Mouse (Mus musculus) lung, postnatal 0 days (tissue): ENCODE results near the gene Grin2b. TPM values are rescaled to one million over a fixed set of nuclear protein-coding genes. Genes with fewer than 3 reads are reported as not detected.
A peak's percentile ranks its signal among the peaks of the same experiment; 100 is the strongest.

Experiments used
- ATAC-seq: fragments of 200-750 bp; cut with Nextera tagmentation; 2 replicates; pipeline ENCODE4 v1.8.0; 2017; ENCODE audit warnings: moderate library complexity
- DNase-seq: peaks from one replicate; pipeline ENCODE4 v3.0.0-alpha.2; 2016; ENCODE audit warnings: low spot score
- H3K27ac ChIP-seq: fragments of 300-500 bp; sonication (generic); 2 replicates; pipeline ENCODE4 v1.5.1; 2014; ENCODE audit warnings: antibody characterized with exemption, mild to moderate bottlenecking, low read length, mixed read lengths
- H3K27me3 ChIP-seq: fragments of 300-500 bp; sonication (generic); replicated peaks from 2 replicates; pipeline ENCODE4 v1.6.1; 2014; ENCODE audit warnings: low read length, mixed read lengths; ENCODE audit not compliant: insufficient read depth
- H3K36me3 ChIP-seq: fragments of 300-500 bp; sonication (generic); 2 replicates; pipeline ENCODE4 v1.6.1; 2014; ENCODE audit warnings: low read length, mixed read lengths; ENCODE audit not compliant: insufficient read depth
- H3K4me1 ChIP-seq: fragments of 300-500 bp; sonication (generic); 2 replicates; pipeline ENCODE4 v1.6.1; 2014; ENCODE audit warnings: antibody characterized with exemption, low read depth, low read length, mixed read lengths; ENCODE audit not compliant: insufficient read depth
- H3K4me2 ChIP-seq: fragments of 300-500 bp; sonication (generic); replicated peaks from 2 replicates; pipeline ENCODE4 v1.6.1; 2014; ENCODE audit warnings: low read depth, mild to moderate bottlenecking, low read length, moderate library complexity, mixed read lengths
- H3K4me3 ChIP-seq: fragments of 300-500 bp; sonication (generic); 2 replicates; pipeline ENCODE4 v1.5.1; 2014; ENCODE audit warnings: low read depth, low read length
- H3K9ac ChIP-seq: fragments of 300-500 bp; sonication (generic); replicated peaks from 2 replicates; pipeline ENCODE4 v1.6.1; 2014; ENCODE audit warnings: low read depth, mild to moderate bottlenecking
- H3K9me3 ChIP-seq: fragments of 300-500 bp; sonication (generic); 2 replicates; pipeline ENCODE4 v1.6.1; 2016; ENCODE audit warnings: low read length, mixed read lengths
- CTCF ChIP-seq: IDR thresholded peaks from 2 replicates; pipeline ENCODE4 v1.5.1; 2016; ENCODE audit warnings: antibody characterized with exemption, mild to moderate bottlenecking
- EP300 ChIP-seq: IDR thresholded peaks from 2 replicates; pipeline ENCODE4 v1.6.1; 2016; ENCODE audit warnings: antibody characterized with exemption, mild to moderate bottlenecking, control low read depth
- WGBS: fragments of 180-500 bp; shearing (Covaris S2); extraction: QIAGEN DNeasy Blood & Tissue Kit; methylation state at CpG from one replicate; pipeline ENCODE4 v1.1.7; 2014; 5-methylcytosine and 5-hydroxymethylcytosine counted together
- microRNA-seq: library from miRNA; unstranded; fragments of <30 nt; microRNA quantifications from one replicate; pipeline ENCODE4, GENCODE M21; 2016
- polyA plus RNA-seq: library from polyadenylated mRNA; unstranded; fragments of >200 nt; fragmentation: Nextera tagmentation; extraction: Ambion mirVana; gene quantifications from 2 replicates; pipeline ENCODE4 v1.2.1, GENCODE M21; 2015

Gene Grin2b
- polyA plus RNA-seq, 1 experiment from 2014 or later: 0.50 TPM

DNA sequence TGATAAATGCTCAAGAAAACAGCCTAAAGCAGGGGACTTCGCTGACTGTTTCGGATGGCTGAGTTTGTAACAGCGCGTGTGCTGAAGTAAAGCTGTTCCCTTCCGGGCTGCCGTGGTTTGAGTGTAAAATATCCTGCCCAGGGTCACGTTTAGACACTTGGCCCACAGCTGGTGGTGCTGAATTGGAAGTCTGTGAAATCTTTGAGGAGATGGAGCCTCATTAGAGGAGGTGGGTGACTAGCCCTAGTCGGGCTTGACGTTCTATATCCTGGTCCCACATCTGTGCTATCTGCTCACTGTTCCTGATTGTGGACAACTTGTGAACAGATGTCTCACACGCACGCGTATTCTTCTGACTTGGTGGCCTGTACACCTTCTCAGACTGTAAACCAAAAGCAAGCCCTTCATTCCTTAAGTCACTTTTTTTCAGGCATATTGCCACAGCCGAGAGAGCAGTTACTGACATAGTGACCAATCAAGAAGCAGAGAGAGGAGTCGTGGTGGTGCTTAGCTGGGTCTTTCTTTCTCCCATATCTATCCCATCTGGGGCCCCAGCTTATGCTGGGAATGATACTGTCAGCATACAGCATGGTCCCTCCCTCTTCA is 493.1 kb downstream of the Grin2b start:
- 73% methylated on average over 14 of the region's 14 CpGs for WGBS
- Histone ChIP-seq H3K36me3 (no peaks in the 10 kb centered on the region), H3K4me3 (no peak overlapping the region), H3K27me3 (no peaks in the 10 kb centered on the region), H3K4me1 (no peaks in the 10 kb centered on the region), H3K27ac (no peak overlapping the region), H3K4me2 (no peak overlapping the region), H3K9me3 (no peaks in the 10 kb centered on the region), H3K9ac (no peak overlapping the region)
- ATAC-seq: no peak
- no peak for TF ChIP-seq EP300
- TF ChIP-seq CTCF: no peak
- DNase-seq: no peak

DNA sequence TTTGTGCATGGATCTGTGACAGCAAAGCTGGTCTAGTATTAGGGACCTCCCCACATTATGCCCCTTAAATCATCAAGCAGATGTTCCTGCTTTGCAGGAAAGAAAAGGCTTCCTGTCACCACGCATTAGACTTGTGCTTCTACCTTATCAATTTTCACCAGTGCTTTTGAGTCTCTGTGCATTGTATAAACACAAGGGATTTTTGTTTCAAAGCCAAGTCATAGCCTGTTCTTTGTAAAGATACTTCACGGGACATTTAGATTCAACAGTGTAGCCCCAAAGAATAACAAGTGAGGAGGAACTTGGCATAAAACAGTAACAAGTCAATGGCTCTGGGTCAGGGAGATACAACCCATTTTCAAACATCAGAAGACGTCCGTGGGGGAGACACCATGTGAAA is 498.9 kb downstream of the Grin2b start:
- H3K4me3 ChIP-seq: no peak overlapping the region
- peak; percentile 49 for ATAC-seq

DNA sequence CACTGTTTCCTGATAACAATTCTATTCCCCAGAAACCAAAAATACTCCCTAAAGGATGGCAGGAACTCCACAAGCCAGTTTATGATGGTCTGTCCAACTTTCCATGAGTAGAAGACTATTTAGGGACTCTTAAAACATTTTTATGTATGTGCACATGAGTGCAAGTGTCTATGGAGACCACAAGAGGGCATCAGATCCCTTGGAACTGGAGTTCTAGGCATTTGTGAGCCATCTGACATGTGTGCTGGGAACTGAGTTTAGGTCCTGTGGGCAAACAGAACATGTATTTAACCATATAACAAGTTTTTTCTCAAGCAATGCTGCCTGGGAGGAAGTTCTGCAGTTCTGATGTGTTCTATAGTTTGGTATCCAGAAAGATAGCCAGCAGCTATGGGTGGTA is 501.3 kb downstream of the Grin2b start:
- DNase-seq (no peak), ATAC-seq (no peak)
- H3K4me1 ChIP-seq: no peaks in the 10 kb centered on the region
- H3K9ac ChIP-seq: no peak overlapping the region
- H3K27ac ChIP-seq: no peak overlapping the region
- H3K4me2 ChIP-seq: no peak overlapping the region
- H3K36me3 ChIP-seq: no peaks in the 10 kb centered on the region
- TF ChIP-seq CTCF: no peak
- H3K4me3 ChIP-seq: no peak overlapping the region
- no peaks in the 10 kb centered on the region for H3K27me3 ChIP-seq
- peaks cover 3% of the 10 kb centered on the region; the same call in 1 of the 2 replicates for H3K9me3 ChIP-seq

More for the DNA sequence above, 498.9 kb downstream of the Grin2b start:
- Histone ChIP-seq H3K4me2 (no peak overlapping the region), H3K36me3 (no peaks in the 10 kb centered on the region), H3K4me1 (no peaks in the 10 kb centered on the region), H3K27ac (no peak overlapping the region), H3K27me3 (no peaks in the 10 kb centered on the region), H3K9ac (no peak overlapping the region), H3K9me3 (peaks cover 3% of the 10 kb centered on the region; the same call in 1 of the 2 replicates)
- WGBS: 20% methylated on average over 4 of the region's 4 CpGs
- TF ChIP-seq EP300 (peak; percentile 82), CTCF (no peak)
- DNase-seq: peak; percentile 14

Small RNA genes within 50 kb of the gene (microRNA-seq; reads per million reads assigned to microRNA genes)
- gene Gm22892: not detected

Other genes starting within 250 kb of the Grin2b start
- gene Gm8994, start 154.0 kb upstream of the Grin2b start, polyA plus RNA-seq: not detected in 2 replicates
- 0.11 and 0.12 TPM in 2 replicates for gene E330021D16Rik, start 242.1 kb upstream of the Grin2b start, polyA plus RNA-seq